Mouse (Mus musculus) heart, adult 18-20 months (tissue): Measurements from ENCODE around the gene Ahr. TPM values are rescaled to one million over a fixed set of nuclear protein-coding genes. Genes with fewer than 3 reads are reported as not detected.
A peak's percentile ranks its signal among the peaks of the same experiment; 100 is the strongest.

Source experiments
- DNase-seq, 2 experiments: peaks; one replicate each; pipeline ENCODE4 v3.0.0; 2021 to 2022; ENCODE audit warnings: mixed read lengths in 1 of 2
- long read RNA-seq, 2 experiments: library from polyadenylated mRNA; stranded (forward); transcript quantifications; one replicate each; pipeline ENCODE4 v2.0.0; 2021
- total RNA-seq, 2 experiments: library from RNA; stranded (reverse); gene quantifications; 2 replicates each; pipeline ENCODE4 v1.2.3; 2021

Ahr gene
- total RNA-seq, result 1 to 10 TPM; 3.4 to 3.9 TPM
- long read RNA-seq, experiment 1, full-length matches to known transcripts, result 6 of 6 reads
- long read RNA-seq, experiment 1, partial matches to known transcripts, result 0 of 6 reads
- long read RNA-seq, experiment 1, other reads (novel, unspliced or antisense), result 0 of 6 reads
- long read RNA-seq, experiment 2, full-length matches to known transcripts, result 1 of 1 reads
- long read RNA-seq, experiment 2, partial matches to known transcripts, result 0 of 1 reads
- long read RNA-seq, experiment 2, other reads (novel, unspliced or antisense), result 0 of 1 reads

DNA sequence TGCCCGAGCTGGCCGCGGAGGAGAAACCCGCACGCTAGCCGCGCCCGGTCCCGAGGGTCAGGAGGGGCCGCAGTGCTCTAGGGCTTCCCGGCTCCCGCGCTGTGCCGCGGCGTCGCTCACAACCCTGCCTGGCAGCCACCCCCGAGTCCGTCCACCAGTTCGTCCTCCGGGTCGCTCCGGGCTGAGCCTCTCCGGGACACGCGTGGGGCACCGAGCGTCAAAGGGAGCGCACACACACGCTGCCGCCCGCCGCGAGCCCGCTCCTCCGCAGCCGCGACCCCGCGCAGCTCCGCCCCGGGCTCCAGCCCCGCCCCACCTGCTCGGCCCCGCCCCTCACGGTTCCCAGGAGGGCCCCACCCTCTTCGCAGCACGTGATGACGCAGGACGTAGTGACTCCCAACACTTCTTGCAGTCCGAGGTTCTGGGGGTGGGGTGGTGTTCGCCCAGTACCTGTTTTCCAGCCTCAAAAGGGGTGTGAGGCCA, at the start of gene Ahr:
Gene Ahr, minus strand, starts transcription at position 285 of the 483 bp plus-strand sequence.
- peak; percentile 81 to 87 for DNase-seq

GRCm38 (mm10) chr12:35578826-35579225, 44.0 kb upstream of the Ahr start:
- no peak for DNase-seq

GRCm38 (mm10) chr12:35576107-35576506, 41.3 kb upstream of the Ahr start:
- no peak for DNase-seq

DNA sequence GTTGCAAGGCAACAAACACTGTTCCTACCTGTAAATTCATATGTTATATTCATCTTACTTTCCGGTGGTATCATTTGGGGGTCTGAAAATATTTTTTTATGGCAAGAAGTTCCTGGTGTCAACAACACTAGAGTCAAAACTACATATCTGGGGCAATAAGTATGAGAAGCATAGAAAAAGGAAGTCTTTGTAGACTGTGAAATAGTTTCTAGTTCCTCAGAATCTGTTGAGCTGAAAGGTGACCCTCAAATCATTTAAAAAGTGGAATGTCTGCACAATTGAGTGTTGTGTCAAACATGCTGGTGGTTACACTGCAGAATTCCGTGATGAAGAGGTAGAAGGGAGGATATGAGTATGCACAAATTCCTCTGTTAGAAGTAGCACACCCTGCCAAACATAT, 38.9 kb upstream of the Ahr start:
- DNase-seq, result no peak

- no peak for DNase-seq
Observed at GRCm38 (mm10) chr12:35562826-35563225, 28.0 kb upstream of the Ahr start.

- DNase-seq, result no peak
Observed at GRCm38 (mm10) chr12:35558868-35559267, 24.0 kb upstream of the Ahr start.

DNA sequence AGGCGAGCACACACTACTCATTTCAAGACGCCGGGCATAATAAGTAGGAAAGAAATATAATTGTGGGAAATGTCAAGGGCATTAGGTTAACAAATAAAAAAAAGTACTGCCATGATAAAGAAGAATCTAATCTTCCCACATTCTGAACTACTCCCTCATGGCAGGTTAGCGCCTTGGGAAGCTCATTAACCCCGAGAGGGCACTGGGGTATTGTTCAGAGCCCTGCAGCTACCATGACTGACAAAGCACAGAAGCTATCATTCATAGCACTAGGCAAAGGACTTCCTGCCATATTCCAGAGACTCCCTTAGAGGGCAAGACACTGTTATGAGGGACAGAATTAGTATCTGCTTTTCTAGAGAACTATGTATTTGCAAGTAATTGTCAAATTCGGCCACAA, 21.1 kb upstream of the Ahr start:
- no peak for DNase-seq

DNA sequence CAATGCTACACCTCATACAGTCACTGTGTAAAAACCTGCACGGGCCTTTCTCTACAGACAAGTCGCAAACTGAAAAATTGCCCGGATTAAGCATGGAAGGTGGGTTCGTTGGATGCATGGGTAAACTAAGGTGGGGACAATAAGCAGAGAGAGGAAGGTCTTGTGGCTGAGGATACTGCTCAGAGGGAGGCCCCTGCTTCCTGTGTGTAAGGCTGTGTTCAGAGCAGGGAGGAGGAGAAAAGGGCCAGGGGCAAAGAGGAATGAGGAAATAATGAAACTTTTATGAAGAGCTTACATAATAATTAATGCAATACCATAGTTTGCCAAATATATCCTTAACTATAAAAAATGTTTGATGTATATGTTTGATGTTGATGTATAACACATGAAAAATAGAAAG, 19.5 kb upstream of the Ahr start:
- no peak for DNase-seq

- no peak for DNase-seq
Observed at GRCm38 (mm10) chr12:35553174-35553573, 18.3 kb upstream of the Ahr start.

DNA sequence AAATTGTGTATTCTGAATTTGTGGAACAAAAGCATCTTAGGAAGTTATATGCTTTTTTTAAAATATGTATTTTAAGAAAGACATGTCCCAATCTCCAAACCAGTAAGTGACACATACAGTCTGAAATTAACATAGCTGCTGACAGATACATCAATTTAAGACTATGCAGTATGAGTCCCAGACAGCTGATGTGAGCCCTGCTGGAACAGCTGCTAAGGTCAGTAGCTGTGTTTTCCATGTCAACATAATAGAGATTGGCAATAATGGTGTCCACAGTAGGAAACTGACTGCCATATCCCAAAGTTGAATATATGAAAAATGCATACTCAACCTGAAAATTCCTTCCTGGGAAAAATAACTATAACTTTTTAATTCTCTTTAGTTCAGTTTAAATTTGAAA, 15.5 kb upstream of the Ahr start:
- DNase-seq, result no peak

DNA sequence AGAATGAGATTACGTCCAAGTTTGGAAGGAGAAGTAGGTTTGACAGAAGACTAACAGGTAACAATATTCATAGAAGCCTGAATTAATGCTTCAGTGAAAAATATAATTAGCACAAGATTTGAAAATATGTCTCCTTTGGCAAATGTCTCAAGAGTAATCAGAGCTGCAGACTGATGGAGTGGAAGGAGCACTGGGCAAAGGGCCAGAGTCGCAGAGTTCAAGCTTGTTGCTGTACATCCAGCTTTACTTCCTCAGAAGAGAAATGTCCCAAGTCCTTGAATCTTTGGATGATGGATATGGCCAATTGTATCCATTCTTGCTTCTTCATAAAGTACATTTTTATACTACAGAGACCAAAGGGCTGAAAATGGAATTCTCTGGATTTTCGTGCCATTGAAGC, 8.0 kb upstream of the Ahr start:
- DNase-seq, result no peak

GRCm38 (mm10) chr12:35538843-35539242, 4.0 kb upstream of the Ahr start:
- DNase-seq, result no peak

DNA sequence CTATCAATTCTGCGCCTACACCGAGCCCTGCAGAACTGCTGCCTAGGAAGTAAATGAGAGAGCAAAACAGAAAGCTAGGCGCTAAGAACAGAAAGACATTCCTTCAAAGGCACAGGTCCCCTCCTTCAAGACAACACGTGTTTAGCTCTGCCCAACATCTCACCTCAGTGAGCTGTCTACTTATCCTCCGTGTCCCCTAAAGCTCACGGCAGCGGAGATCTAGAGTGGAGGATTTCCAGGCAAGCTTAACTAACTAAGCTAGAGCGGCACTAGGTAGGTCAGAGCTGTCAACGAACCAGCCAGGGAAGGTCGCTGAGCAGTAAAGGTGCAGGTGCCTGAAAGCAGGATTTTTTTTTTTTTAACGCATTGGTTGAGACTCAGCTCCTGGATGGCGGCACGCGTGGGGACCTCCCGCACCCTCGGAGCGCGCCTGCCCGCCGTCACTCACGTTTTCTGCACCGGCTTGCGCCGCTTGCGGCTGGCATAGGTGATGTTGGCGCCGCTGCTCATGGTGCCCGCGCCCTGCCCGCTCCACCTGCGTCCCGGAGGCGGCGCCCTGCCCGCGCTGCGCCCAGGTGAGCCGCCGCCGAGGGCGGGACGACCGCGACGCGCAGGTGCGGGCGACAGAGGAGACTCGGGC, 604 bp downstream of the Ahr start:
- peak; percentile 13 to 42 for DNase-seq

DNA sequence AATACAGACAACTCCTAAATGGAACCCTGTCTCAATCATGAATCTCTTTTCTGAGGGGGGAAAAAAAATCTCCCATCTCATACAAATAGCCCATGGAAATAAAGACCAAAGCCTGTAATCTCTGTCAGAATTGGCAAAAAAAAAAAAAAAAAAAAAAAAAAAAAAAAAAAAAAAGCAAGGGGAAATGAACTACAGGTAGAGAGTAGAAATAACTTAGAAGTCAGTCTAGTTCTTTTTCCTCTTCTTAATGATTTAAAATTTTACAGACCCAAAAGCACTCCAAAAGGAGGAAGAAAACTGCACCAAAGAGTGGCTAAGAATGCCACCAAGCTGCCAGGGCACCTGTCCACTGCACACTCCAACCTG, 1.1 kb downstream of the Ahr start:
- DNase-seq, result no peak

- DNase-seq, result no peak
Observed at GRCm38 (mm10) chr12:35533133-35533532, 1.7 kb downstream of the Ahr start.

- peak; percentile 62 to 87 for DNase-seq
Observed at GRCm38 (mm10) chr12:35532151-35532550, 2.7 kb downstream of the Ahr start.

GRCm38 (mm10) chr12:35530587-35530986, 4.3 kb downstream of the Ahr start:
- no peak for DNase-seq

DNA sequence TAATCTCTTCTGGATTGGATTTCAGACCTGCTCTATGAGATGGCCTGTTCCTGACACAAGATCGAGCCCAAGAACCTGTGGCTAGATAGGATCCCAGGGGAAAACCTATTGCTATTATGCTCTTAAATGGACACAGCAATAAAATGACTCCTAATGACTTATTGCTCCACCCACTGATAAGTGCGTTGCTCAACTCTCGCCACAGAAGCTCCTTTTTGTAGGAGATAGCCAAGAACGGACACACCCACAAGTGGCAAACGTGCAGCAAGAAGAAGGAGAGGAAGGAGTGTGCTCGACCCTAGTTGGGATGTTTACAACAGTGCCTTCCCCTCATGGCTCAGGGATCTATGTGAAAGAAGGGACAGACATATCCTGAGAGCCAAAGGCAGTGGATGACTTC, 7.4 kb downstream of the Ahr start:
- no peak for DNase-seq

- peak; percentile 26 to 49 for DNase-seq
Observed at GRCm38 (mm10) chr12:35522585-35523103, 12.2 kb downstream of the Ahr start.

DNA sequence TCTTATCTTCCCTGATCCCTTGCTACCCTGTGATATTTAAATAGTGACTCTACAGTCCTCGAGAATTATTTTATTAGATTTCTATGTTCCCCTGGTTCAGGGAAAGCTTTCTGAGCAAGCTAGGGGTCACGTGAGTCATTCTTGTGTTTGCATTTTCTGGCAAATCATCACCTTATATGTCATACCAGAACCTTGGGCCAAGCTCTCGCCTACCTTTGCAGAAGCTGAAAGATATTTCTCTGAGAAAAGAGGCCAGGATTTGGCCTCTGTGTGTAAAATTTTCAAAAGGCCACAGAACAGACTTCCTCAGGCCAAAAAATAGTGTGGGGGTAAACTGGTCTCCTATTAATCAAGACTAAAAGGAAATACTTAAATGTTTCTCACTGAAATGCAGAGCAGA, 19.2 kb downstream of the Ahr start:
- DNase-seq, result no peak

DNA sequence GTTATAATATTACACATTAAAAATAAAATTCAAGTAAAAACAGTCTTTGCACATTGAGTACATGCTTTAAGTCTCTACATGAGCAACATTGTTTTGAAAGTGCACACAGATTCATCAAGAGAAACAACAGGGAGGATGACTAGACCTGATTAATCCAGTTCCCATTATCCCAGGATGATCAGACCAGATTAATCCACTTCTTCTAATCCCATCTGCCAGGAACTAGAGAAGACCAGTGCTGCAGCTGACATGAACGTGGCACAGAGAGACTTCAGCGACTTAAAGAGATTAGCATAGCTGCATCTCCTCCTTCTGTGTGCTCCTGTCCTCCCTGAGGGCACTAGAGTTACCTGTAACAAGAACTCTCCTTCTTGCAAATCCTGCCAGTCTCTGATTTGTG, 20.2 kb downstream of the Ahr start:
- DNase-seq, result no peak

GRCm38 (mm10) chr12:35510711-35511110, 24.1 kb downstream of the Ahr start:
- DNase-seq, result no peak

- DNase-seq, result no peak
Observed at GRCm38 (mm10) chr12:35506383-35506782, 28.5 kb downstream of the Ahr start.

GRCm38 (mm10) chr12:35504081-35504480, 30.8 kb downstream of the Ahr start:
- DNase-seq, result no peak
